Mouse (Mus musculus) adrenal gland, adult (tissue): ENCODE data around the gene Metap2.
"Not testable (repeated sequence)": the region's sequence is repeated elsewhere in the genome, so short reads cannot be mapped to it uniquely, and the experiment has no call there.

Source experiments
- DNase-seq, 2 experiments: peaks; one replicate each; pipeline ENCODE4 v3.0.0; 2022 to 2023; ENCODE audit warnings: low spot score in 1 of 2; ENCODE audit not compliant: inconsistent age in 2 of 2

The Metap2 gene

DNA sequence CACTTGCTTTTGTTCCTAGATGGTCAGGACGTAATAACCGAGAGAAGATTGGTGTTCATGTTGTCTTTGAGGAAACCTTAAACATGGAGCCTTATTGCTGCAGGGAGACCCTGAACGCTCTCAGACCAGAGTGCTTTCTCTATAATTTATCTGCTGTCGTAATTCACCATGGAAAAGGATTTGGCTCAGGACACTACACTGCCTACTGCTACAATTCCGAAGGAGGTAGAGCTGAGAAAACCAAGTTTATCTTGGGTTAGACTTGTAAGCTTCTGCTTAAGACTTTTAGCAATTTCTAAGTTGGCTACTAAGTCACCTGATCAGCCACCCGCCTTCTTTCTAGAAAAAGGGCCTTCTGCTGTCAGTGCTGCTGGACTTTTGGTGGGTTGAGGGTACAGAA lies 40.8 kb downstream of the Metap2 start:
- no peak for DNase-seq

DNA sequence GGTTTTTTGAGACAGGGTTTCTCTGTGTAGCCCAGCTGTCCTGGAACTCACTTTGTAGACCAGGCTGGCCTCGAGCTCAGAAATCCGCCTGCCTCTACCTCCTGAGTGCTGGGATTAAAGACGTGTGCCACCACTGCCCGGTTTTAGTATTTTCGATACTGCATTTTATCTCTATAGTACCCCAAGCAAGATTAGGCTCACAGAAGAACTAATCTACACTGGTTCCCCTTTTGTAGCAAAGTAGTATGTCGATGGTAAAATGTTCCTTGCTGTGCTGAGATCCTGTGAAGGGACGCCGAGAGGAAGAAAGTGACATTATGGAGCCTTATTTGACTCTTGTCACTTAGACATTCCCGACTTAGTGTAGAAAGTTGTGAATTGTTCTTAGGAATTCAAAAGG lies 41.8 kb downstream of the Metap2 start:
- DNase-seq, result no peak

DNA sequence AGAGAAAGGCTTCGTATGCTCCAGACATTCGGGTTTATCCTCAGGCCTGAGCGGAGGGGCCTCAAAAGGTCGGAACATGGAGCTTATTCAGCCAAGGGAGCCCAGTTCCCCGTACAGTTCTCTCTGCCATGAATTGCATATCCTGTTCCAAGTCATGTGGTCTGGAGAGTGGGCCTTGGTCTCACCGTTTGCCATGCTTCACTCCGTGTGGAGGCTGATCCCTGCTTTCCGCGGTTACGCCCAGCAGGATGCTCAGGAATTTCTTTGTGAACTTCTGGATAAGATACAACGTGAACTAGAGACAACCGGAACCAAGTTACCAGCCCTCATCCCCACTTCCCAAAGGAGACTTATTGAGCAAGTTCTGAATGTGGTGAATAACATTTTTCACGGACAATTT lies 50.2 kb downstream of the Metap2 start:
- no peak for DNase-seq

DNA sequence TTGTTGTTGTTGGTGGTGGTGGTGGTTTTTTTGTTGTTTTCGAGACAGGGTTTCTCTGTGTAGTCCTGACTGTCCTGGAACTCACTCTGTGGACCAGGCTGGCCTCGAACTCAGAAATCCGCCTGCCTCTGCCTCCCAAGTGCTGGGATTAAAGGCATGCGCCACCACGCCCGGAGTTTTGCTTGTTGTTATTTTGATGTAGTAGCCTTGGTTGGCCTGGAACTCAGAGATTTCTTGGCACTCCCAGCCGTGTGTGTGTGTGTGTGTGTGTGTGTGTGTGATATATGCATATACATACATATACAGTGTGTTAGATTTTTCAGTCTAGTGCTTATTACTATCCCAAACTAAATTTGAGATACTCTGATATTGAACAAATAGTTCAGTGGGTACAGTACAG lies 61.8 kb downstream of the Metap2 start:
- DNase-seq, result not testable (repeated sequence)

DNA sequence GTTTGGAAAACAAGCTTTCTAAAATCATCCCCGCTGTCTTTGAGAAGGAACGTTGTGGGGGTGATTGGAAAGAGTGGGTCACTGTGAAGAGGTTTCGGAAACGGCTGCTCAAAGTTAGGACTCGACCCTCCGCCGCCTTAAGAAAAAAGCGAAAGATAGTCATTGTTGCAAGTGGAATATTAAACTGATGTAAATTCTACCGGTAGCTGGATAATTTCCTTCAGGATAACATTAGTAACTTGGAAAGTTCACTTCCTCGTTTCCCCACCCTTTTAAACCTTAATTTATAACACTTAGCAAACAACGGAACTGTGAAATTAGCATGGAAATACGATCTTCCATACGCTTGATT lies 62.5 kb downstream of the Metap2 start:
- no peak for DNase-seq

DNA sequence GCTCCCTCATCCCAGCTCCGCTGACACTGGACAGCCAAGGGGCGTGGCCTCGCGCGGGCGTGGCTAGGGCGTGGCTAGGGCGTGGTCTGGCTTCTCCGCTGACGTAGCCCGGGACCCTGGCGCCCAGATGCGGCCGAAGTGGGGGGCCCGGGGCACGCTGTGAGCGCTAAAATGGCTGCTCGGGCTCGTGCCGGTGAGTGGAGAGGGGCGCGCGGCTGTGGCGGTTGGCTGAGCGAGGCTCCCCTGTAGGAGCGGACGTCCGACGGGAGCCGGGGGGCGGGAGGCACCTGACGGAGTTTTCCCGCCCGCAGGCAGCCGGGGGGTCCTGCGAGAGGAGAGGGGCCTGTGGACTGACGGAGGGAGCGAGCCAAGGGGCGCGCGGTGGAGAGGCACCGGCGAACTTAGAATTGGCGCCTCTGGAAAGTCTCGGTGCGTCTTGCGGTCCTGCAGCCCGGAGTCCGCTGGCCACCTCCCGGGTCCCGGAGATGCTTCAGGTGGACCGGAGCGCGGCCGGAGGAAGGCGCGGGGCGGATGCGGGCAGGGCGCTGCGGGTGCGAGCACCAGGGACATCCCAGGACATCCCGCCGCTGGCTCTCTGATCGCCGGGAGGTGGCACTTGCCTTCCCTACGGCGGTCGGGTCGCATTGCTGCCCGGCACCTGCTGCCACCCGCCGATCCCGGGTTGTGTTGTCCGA lies 63.0 kb downstream of the Metap2 start:
- peak; percentile 69 to 86 for DNase-seq

DNA sequence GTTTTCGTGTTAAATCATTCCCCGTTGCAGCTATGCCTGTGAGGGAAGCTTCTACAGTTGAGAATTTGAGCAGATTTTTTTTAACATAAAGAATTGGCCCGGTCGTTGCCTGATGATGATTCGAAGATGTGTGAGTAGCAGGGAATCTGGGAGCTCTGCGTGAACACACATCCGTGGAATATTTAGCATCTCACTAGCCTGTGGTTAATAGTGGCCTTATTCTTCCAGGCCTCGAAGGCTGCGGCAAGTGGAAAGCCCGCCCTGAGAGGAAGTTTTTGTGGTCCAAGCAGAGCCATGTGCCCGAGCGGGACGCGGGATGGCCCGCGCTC lies 63.6 kb downstream of the Metap2 start:
- no peak for DNase-seq

GRCm38 (mm10) chr10:93832811-93833210 lies 64.1 kb downstream of the Metap2 start:
- no peak for DNase-seq

GRCm38 (mm10) chr10:93831730-93832574 lies 64.9 kb downstream of the Metap2 start:
- peak in 1 of 2 experiments; percentile 19 for DNase-seq

DNA sequence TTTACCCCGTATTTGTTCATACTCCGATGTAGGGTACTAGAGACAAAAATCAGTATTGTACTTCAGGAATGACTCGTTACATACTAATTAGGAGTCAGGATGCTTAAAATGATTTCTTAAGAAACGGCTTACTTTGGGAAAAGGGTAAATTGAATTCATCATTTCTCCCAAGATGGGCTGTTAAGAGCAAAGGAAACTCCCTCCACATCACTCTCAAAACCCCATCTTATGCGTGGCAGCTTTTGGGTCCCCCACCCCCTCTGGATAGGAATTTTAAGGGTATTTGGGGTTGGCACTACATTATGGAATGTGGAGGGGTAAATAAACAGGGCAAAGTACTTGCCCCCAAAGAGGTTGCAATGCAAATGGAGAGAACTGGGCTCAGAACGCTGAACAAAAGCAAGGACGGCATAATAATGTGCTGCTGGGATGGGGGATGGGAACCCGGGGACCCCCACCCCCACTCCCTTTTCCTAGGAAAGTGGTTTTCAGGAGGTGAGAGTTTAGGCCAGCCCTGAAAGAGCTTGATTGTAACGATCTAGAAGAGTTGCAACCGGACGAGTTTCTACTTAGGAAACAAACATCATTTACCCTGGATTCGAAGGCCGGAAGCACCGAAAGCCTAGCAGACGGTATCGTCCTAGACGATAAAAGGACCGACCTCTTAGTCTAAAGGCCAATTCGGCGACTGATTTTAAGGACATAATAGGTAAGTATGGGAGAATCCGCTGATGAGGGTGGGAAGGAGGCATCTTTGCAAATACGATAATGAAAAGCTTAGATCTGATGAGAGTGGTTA lies 65.8 kb downstream of the Metap2 start, which contains the start of gene Usp44:
Gene Usp44 (plus strand): TSS at position 625 of the 799 bp plus-strand sequence.
- DNase-seq, result peak in 1 of 2 experiments; percentile 20

GRCm38 (mm10) chr10:93829898-93830831 lies 66.7 kb downstream of the Metap2 start:
- DNase-seq, result no peak

- DNase-seq, result peak; percentile 57 to 91
Measured at GRCm38 (mm10) chr10:93818661-93819060, 78.2 kb downstream of the Metap2 start.

DNA sequence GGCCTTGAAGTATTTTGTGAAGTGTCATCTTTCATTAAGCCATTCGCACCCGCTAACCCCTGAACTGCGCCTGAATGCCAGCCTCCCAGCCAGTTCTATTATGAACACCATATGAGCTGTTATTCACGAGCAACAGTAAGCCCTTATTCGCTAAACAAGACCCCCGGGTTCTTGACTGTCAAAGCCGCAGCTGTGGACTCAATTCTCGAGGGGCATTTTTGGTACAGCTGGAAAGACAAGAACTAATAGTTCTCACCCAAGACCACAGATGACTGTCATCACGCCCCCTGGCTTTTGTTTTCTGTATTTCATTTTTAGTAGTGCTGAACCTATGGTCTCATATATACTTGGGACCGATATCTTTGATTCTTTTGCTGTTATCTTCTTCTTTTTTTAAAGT lies 83.1 kb downstream of the Metap2 start:
- DNase-seq, result peak in 1 of 2 experiments; percentile 32

DNA sequence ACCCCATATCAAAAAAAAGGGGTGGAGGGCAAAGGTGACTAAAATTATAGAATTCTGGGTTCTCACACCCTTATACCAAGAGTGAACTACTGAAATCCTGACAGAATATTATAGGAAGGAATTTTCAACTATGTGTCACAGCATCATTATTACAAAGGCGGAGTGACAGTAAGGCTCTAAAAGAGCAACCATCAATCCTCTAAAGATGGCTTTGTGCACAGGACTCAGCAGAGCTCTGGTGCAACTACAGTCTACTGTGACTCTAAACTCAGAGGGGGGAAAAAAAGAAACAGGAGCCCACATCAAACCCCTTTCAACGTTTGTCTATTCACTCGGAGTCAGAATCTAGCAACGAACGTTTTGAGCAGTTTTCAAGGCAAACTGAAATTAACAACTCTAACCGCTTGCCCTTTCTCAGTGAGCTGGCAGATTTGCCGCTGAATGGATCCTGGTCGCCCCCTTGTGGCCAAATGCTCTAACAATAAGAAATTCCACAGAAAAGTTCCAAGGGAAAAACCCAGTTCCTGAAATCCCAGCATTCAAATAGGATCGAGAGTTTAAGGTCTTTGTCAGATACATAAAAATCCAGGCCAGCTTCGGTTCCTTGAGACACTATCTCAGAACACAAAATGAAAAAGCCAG lies 84.0 kb downstream of the Metap2 start:
- peak; percentile 77 to 93 for DNase-seq

- DNase-seq, result no peak
Measured at GRCm38 (mm10) chr10:93812098-93812497, 84.8 kb downstream of the Metap2 start.

DNA sequence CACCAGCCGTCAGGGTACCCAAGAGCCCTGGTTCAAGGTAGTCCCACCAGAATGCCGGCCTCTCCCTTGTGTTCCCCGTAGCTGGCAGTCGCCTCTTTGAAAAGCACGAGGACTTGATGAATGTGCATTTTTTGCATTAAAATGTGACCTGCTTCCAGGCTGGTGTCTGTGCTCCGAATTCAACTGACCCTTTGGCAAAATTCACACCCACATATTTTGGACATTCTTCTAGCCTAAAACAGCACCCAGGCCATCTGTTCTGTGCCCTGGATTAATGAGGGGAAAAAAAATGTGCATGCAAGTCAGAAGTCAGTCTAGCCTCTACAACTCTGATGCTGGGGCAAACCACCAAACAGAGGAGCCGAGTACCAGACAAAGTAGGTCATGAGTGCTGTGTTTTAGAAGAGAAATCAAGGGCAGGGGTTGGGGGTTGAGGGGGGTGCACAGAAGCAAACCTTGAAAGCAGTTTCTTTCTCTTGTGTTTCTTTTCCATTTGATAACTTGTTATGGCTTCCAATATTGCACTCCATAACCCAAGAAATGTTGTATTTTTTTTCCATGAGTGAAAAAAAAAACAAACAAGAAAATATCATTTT lies 86.2 kb downstream of the Metap2 start:
- peak in 1 of 2 experiments; percentile 41 for DNase-seq

DNA sequence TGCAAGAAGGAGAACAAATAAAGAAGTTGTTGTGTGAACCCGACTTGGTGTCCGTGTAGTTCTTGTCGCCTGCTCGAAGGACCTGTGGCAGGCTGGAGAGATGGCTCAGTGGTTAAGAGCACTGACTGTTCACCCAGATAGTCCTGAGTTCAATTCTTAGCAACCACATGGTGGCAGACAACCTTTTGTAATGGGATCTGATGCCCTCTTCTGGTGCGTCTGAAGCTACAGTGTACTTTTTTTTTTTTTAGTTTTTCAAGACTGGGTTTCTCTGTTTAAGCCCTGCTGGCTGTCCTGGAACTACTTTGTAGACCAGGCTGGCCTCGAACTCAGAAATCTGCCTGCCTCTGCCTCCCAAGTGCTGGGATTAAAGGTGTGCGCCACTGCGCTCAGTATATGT lies 87.5 kb downstream of the Metap2 start:
- DNase-seq, result not testable (repeated sequence)
